Mouse (Mus musculus) embryonic facial prominence, embryonic 14.5 days (tissue): Measurements from ENCODE around the gene Cfap52. TPM values are rescaled to one million over a fixed set of nuclear protein-coding genes. Genes with fewer than 3 reads are reported as not detected.

Source experiments
- ATAC-seq: fragments of 200-750 bp; cut with Nextera tagmentation; 2 replicates; pipeline ENCODE4 v1.8.0; 2017; ENCODE audit warnings: low read depth, moderate number of reproducible peaks, moderate TSS enrichment
- DNase-seq: peaks from one replicate; pipeline ENCODE4 v3.0.0-alpha.2; 2015; ENCODE audit warnings: low spot score
- H3K27ac ChIP-seq: fragments of 300-500 bp; sonication (generic); replicated peaks from 2 replicates; pipeline ENCODE4 v1.5.1; 2014; ENCODE audit warnings: low read depth, mild to moderate bottlenecking, low read length, moderate library complexity
- H3K27me3 ChIP-seq: fragments of 300-500 bp; sonication (generic); replicated peaks from 2 replicates; pipeline ENCODE4 v1.6.1; 2014; ENCODE audit warnings: low read length; ENCODE audit not compliant: control insufficient read depth, insufficient read depth
- H3K36me3 ChIP-seq: fragments of 300-500 bp; sonication (generic); 2 replicates; pipeline ENCODE4 v1.6.1; 2014; ENCODE audit warnings: low read length, mixed read lengths; ENCODE audit not compliant: control insufficient read depth, insufficient read depth
- H3K4me1 ChIP-seq: fragments of 300-500 bp; sonication (generic); 2 replicates; pipeline ENCODE4 v1.6.1; 2014; ENCODE audit warnings: antibody characterized with exemption, low read length; ENCODE audit not compliant: control insufficient read depth, insufficient read depth
- H3K4me2 ChIP-seq: fragments of 300-500 bp; sonication (generic); 2 replicates; pipeline ENCODE4 v1.6.1; 2014; ENCODE audit warnings: low read depth, mild to moderate bottlenecking, low read length, moderate library complexity, mixed read lengths
- H3K4me3 ChIP-seq: fragments of 300-500 bp; sonication (generic); 2 replicates; pipeline ENCODE4 v1.5.1; 2014; ENCODE audit warnings: low read depth, mild to moderate bottlenecking, low read length
- H3K9ac ChIP-seq: fragments of 300-500 bp; sonication (generic); 2 replicates; pipeline ENCODE4 v1.6.1; 2014; ENCODE audit warnings: low read depth, mild to moderate bottlenecking, low read length, moderate library complexity, mixed read lengths
- H3K9me3 ChIP-seq: fragments of 300-500 bp; sonication (generic); 2 replicates; pipeline ENCODE4 v1.6.1; 2016; ENCODE audit warnings: low read length; ENCODE audit not compliant: control insufficient read depth
- WGBS: fragments of 180-500 bp; shearing (Covaris S2); extraction: QIAGEN DNeasy Blood & Tissue Kit; methylation state at CpG from one replicate; pipeline ENCODE4 v1.1.7; 2014; 5-methylcytosine and 5-hydroxymethylcytosine counted together
- polyA plus RNA-seq: library from polyadenylated mRNA; unstranded; fragments of >200 nt; fragmentation: Nextera tagmentation; extraction: Ambion mirVana; gene quantifications from 2 replicates; pipeline ENCODE4 v1.2.1, GENCODE M21; 2014

Cfap52 gene
- polyA plus RNA-seq, 1 experiment from 2014 or later = 7.2 TPM

DNA sequence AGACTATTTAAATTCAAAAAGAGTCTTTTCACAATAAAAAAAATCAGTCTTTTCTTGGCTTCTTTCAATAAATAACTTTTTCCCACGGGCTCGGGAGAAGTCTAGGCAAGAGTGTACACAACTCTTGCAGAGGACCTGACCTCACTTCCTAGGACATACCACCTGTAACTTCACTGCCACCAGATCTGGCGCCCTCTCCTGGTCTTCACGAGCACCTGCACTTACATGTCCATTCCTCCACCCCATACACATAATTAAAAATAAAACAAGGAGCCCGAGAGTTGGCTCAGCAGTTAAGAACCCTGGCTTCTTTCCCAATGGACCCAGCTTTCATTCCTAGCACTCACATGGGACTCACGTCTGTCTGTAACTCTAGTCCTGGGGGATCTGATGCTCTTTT lies 1.3 kb downstream of the Cfap52 start:
- Histone ChIP-seq H3K9me3 (no peaks in the 10 kb centered on the region), H3K4me1 (peaks cover 3% of the 10 kb centered on the region; the same call in 1 of the 2 replicates), H3K27ac (no peak overlapping the region), H3K36me3 (no peaks in the 10 kb centered on the region), H3K4me3 (no peak overlapping the region), H3K9ac (no peak overlapping the region), H3K27me3 (no peaks in the 10 kb centered on the region), H3K4me2 (no peak overlapping the region)
- WGBS = 76% methylated on average over 6 of the region's 6 CpGs
- no peak for DNase-seq
- no peak for ATAC-seq

DNA sequence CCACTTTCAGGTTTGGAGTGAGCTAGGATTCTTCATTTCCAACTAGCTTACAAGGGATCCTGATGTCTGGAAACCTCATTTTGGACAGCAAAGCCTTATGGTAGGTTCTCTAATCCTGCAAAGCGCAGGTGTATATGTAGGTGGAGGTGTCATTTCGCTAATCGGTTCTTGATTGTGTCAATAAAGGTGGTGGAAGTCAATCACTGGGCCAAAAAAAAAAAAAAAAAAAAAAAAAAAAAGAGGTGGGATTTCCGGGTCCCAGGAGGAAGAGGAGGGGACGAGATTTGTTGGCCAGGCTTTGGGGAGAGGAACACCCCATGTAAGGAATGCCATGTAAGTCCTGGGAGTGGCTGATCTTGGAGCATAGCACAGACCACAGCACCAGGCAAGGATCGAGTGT lies 11.0 kb downstream of the Cfap52 start:
- Histone ChIP-seq H3K27ac (no peak overlapping the region), H3K4me1 (no peaks in the 10 kb centered on the region), H3K9ac (no peak overlapping the region), H3K9me3 (no peaks in the 10 kb centered on the region), H3K36me3 (no peaks in the 10 kb centered on the region), H3K27me3 (no peaks in the 10 kb centered on the region), H3K4me3 (no peak overlapping the region), H3K4me2 (no peak overlapping the region)
- ATAC-seq (no peak), DNase-seq (no peak)
- 78% methylated on average over 6 of the region's 6 CpGs for WGBS

- ATAC-seq (no peak), DNase-seq (no peak)
- 73% methylated on average over 5 of the region's 5 CpGs for WGBS
Observed at GRCm38 (mm10) chr11:67953604-67954003, 11.8 kb downstream of the Cfap52 start.

GRCm38 (mm10) chr11:67949475-67949874 lies 16.0 kb downstream of the Cfap52 start:
- Histone ChIP-seq H3K9ac (no peak overlapping the region), H3K36me3 (no peaks in the 10 kb centered on the region), H3K27me3 (no peaks in the 10 kb centered on the region), H3K27ac (no peak overlapping the region), H3K4me2 (no peak overlapping the region), H3K4me3 (no peak overlapping the region), H3K4me1 (peaks cover 10% of the 10 kb centered on the region), H3K9me3 (no peaks in the 10 kb centered on the region)
- DNase-seq = no peak
- WGBS = 79% methylated on average over 9 of the region's 9 CpGs
- ATAC-seq = no peak

More at GRCm38 (mm10) chr11:67953604-67954003, 11.8 kb downstream of the Cfap52 start:
- H3K36me3 ChIP-seq = no peaks in the 10 kb centered on the region
- H3K27me3 ChIP-seq = no peaks in the 10 kb centered on the region
- no peak overlapping the region for H3K4me2 ChIP-seq
- H3K9ac ChIP-seq = no peak overlapping the region
- H3K4me1 ChIP-seq = peaks cover 5% of the 10 kb centered on the region
- no peaks in the 10 kb centered on the region for H3K9me3 ChIP-seq
- no peak overlapping the region for H3K4me3 ChIP-seq
- no peak overlapping the region for H3K27ac ChIP-seq

- 42% methylated on average over 3 of the region's 3 CpGs for WGBS
- no peak overlapping the region for H3K4me2 ChIP-seq
- no peak for ATAC-seq
- H3K9me3 ChIP-seq = no peaks in the 10 kb centered on the region
- no peak for DNase-seq
- H3K27ac ChIP-seq = no peak overlapping the region
- no peaks in the 10 kb centered on the region for H3K27me3 ChIP-seq
- peaks cover 10% of the 10 kb centered on the region for H3K4me1 ChIP-seq
- no peak overlapping the region for H3K9ac ChIP-seq
- no peaks in the 10 kb centered on the region for H3K36me3 ChIP-seq
- H3K4me3 ChIP-seq = no peak overlapping the region
Observed at GRCm38 (mm10) chr11:67948229-67948628, 17.2 kb downstream of the Cfap52 start.

GRCm38 (mm10) chr11:67932156-67932555 lies 33.3 kb downstream of the Cfap52 start:
- no peak overlapping the region for H3K27ac ChIP-seq
- 91% methylated on average over 3 of the region's 3 CpGs for WGBS
- no peak for ATAC-seq

DNA sequence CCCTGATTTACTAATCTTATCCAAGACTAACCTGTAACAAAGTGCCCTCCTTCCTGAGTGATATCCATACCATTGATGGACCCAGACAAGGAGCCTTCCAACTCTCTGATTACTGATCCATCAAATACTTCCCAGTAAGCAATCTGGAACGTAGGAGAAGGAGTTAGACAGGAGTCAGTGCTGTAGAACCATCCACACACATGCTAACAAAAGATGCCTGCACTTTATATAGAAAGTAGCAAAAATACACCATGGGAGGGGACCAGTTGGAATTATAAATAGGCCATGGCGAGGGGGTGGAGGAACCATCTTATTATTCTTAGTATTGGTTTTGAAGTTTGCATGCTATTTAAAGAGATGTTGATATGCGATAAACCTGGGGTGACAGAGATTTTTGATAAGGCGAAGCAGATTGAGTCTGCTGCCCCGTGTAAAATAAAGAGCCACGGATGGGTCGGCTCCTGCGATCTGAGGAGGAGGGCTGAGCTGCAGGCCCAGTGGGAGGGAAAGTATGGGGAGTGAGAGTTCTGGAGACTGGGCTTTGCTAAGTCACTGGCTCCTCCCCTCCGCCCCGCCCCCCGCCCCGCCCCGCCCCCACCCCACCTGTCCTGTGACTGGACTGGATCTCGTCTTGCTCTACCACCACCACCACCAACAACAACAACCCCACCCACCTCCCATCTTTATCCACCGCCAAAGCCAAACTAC lies 38.9 kb downstream of the Cfap52 start:
- Histone ChIP-seq H3K4me2 (0 out of 2 replicates have a peak overlapping the region, but pooled peaks have one; percentile 23), H3K36me3 (no peaks in the 10 kb centered on the region), H3K27ac (no peak overlapping the region), H3K9ac (no peak overlapping the region), H3K4me3 (no peak overlapping the region), H3K27me3 (peaks cover 10% of the 10 kb centered on the region), H3K9me3 (0 out of 2 replicates have a peak, but pooled peaks cover 3% of the 10 kb centered on the region), H3K4me1 (no peaks in the 10 kb centered on the region)
- ATAC-seq (no peak), DNase-seq (no peak)
- 13% methylated on average over 14 of the region's 15 CpGs for WGBS

More at GRCm38 (mm10) chr11:67932156-67932555, 33.3 kb downstream of the Cfap52 start:
- Histone ChIP-seq H3K9me3 (0 out of 2 replicates have a peak, but pooled peaks cover 4% of the 10 kb centered on the region), H3K9ac (no peak overlapping the region), H3K4me3 (no peak overlapping the region), H3K27me3 (no peaks in the 10 kb centered on the region), H3K4me1 (no peaks in the 10 kb centered on the region), H3K36me3 (no peaks in the 10 kb centered on the region), H3K4me2 (no peak overlapping the region)
- DNase-seq = no peak

- H3K9ac ChIP-seq = no peak overlapping the region
- ATAC-seq = no peak
- no peak overlapping the region for H3K4me3 ChIP-seq
Observed at GRCm38 (mm10) chr11:67925000-67925399, 40.5 kb downstream of the Cfap52 start.

DNA sequence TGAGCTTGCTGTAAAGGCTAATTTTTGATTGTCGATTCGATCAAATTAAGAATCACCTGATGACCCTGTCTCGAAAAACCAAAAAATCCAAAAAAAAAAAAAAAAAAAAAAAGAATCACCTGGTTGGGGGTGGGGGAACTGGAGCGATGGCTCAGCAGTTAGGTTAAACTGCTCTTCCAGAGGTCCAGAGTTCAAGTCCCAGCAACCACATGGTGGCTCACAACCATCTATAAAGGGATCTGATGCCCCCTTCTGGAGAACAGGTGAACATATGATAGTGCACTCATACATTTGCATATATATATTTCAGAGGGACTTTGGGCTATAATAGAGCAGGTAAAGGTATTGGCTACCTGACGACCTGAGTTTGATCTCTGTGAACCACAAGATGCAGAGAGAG lies 41.7 kb downstream of the Cfap52 start:
- Histone ChIP-seq H3K27me3 (peaks cover 34% of the 10 kb centered on the region), H3K4me2 (no peak overlapping the region), H3K9ac (no peak overlapping the region), H3K4me1 (no peaks in the 10 kb centered on the region), H3K36me3 (no peaks in the 10 kb centered on the region), H3K9me3 (no peaks in the 10 kb centered on the region), H3K27ac (no peak overlapping the region), H3K4me3 (no peak overlapping the region)
- ATAC-seq (no peak), DNase-seq (no peak)
- 94% methylated on average over 5 of the region's 5 CpGs for WGBS

More at GRCm38 (mm10) chr11:67925000-67925399, 40.5 kb downstream of the Cfap52 start:
- no peak for DNase-seq
- H3K27ac ChIP-seq = no peak overlapping the region
- peaks cover 25% of the 10 kb centered on the region for H3K27me3 ChIP-seq
- H3K4me2 ChIP-seq = no peak overlapping the region
- H3K9me3 ChIP-seq = no peaks in the 10 kb centered on the region
- 86% methylated on average over 13 of the region's 13 CpGs for WGBS
- H3K36me3 ChIP-seq = no peaks in the 10 kb centered on the region
- no peaks in the 10 kb centered on the region for H3K4me1 ChIP-seq
